Mouse (Mus musculus) right cerebral cortex, postnatal 14 days (tissue): ENCODE results near the gene Gusb.
A peak's percentile ranks its signal among the peaks of the same experiment; 100 is the strongest.

Experiments used
- DNase-seq: peaks from one replicate; pipeline ENCODE4 v3.0.0; 2022

Gusb gene

GRCm38 (mm10) chr5:130023767-130024539 lies 21.1 kb upstream of the Gusb start:
- DNase-seq = peak; percentile 67

DNA sequence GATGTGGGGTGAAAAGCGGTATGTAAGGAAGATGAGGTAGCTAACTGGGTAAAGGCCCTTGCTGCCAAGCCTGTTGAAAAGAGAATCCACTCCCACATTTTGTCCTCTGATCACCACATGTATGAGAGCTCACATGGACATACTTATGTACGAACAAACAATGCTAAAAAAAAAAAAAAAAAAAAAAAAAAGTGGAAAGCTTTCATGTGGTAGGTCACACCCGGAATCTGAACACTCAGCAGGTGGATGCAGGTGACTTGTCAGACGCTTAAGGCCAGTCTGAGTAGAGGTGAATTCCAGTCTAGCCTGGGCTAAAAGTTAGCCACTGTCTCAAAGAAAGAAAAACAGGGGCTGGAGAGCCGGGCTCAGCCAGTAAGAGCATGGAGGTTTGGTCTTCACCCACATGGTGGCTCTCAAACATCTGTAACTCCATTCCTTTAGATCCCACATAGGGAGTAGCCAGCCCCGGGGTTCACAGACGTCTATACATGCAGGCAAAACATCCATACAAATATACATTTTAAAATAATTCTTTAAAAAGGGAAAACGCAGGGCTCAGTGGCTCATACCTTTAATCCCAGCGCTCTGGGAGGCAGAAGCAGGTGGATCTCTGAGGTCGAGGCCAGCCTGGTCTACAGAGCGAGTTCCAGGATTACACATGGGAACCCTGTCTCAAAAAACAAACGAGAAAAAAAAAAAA lies 20.4 kb upstream of the Gusb start:
- no peak for DNase-seq

GRCm38 (mm10) chr5:130022366-130022765 lies 19.5 kb upstream of the Gusb start:
- no peak for DNase-seq

GRCm38 (mm10) chr5:130021361-130021966 lies 18.6 kb upstream of the Gusb start:
- no peak for DNase-seq

DNA sequence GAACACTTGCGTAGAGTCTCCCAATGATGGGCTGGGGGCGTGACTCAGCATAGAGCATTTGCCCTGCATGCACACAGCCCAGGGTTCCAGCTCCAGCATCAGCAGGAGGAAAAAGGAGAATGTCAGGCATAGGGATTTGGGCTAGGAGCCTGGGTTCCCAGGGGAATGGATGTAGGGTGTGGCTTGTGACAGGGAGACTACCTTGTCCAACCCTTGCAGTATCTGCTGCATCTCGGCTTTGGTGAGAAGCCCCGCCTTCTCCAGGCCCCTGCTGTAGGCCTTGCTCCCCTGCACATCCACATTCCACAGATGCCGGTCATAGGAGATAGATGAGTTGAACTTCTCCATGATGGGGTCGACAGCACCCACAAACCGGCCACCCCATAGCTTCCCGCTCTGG lies 16.6 kb upstream of the Gusb start:
- no peak for DNase-seq

DNA sequence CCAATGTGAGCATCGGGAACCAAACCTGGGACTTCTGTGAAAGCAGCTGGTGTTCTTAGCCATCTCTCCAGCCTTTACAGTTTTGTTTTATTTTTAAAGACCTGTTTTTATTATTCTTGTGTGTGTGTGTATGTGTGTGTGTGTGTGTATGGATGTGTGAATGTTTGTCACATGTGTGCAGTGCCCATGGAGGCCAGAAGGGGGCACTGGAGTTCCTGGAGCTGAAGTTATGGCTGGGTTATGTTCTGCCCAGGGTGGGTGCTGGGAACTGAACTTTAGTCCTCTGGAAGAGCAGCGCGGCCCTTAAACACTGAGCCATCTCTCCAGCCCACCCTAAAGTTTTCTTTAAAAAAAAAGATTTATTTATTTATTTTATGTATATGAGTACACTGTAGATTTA lies 12.3 kb upstream of the Gusb start:
- DNase-seq = no peak

DNA sequence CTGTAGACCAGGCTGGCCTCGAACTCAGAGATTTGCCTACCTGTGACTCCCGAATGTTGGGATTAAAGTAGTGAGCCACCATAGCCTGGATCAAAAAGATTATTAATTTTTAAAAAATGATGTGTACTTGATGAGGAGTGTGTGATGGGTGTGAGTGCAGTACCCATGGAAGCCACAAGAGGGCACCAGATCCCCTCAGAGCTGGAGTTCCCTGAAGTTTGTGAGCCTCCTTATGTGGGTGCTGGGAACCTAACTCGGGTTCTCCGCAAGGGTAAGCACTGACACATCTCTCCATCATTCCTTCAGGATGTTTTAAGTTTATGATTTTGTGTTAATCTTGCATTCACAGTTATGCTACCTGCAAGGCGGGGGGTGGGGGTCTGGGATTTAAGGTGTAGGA lies 8.1 kb upstream of the Gusb start:
- DNase-seq = no peak

DNA sequence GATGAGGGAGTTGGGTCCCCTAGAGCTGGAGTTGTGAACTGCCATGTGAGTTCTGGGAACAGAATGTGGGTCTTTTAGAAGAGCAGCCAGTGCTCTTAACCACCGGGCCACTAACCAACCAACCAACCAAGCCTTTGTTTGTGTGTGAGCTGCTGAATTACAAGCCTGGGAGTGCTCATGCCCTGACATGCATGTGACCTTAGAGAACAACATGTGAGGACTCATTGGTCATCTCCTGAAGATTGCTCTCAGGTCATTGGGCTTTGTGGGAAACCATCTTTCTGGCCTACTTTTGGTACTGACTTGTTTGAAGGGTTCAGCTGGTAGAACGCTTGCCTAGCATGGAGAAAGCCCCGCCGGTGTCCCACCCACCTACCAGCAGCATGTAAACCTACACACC lies 6.9 kb upstream of the Gusb start:
- DNase-seq = no peak

DNA sequence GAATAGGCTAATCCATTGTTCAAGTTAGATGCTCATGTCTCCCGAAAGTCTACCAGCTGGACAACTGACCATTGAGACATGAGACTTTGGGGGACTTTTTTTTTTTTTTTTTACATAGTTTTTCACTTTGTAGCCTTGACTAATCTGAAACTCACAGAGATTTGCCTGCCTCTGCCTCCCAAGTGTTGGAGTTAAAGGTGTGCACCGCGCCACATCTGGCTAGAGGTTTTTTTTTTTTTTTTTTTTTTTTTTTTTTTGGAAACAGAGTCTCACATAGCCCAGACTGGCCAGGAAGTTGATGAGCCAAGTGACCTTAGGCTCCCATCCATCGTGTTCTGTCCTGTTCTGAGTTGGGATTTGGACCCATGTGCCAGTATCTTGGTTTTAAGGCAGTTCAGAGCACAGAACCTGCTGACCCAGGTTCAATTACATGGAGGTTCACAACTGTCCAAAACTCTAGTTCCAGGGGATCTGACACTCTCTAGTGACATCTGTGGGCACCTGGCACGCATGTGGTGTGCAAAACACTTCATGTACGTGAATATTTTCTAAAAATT lies 5.3 kb upstream of the Gusb start:
- DNase-seq = no peak

- DNase-seq = no peak
Observed at GRCm38 (mm10) chr5:130007344-130007743, 4.5 kb upstream of the Gusb start.

- no peak for DNase-seq
Observed at GRCm38 (mm10) chr5:130003229-130003628, 380 bp upstream of the Gusb start.

DNA sequence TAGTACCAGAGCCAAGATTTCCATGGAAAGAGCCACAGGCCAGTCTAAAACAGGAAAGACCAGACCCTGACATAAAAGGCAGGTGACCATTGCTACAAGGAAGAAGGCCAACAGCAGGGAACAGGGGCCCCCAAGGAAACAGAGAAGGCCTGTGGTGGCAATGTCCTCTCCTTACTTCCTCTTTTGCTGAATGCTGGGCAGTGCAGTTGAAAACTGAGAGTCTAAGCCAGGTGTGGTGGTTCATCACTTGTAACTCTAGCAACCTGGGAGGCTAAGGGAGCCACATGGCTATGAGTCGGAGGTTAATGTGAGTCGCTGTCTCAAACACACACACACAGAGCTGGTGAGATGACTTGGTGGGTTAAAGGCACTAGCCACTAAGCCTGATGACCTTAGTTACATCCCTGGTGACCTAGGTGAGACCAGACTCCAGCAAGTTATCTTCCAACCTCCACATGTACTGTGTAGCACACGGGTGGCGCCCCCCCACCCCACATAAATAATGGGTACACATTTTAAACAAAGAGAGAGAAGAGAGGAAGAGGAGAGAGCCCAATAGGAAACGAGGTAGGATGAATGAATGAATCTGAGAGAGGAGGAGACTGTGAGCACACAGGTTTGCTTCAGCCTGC lies 1.4 kb downstream of the Gusb start:
- DNase-seq = no peak

- DNase-seq = no peak
Observed at GRCm38 (mm10) chr5:130000735-130001134, 2.1 kb downstream of the Gusb start.

DNA sequence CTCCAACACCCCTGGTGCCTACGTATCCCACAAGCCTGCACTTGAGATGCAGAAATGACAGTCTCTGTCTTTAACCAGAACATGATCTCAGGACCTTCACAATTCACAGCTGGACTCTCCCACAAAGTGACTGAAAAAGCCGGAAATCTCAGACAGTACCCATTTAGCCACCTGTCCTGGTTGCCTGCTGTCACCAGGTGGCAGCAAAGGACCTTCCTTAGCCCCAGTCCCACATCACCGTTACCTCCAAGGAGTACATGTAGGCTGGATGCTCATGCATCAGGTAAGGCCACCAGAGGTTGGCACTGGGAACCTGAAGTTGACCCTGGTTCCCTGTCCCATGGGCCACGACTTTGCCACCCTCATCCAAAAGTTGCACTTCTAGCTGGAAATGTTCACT lies 3.8 kb downstream of the Gusb start:
- peak; percentile 56 for DNase-seq

- DNase-seq = no peak
Observed at GRCm38 (mm10) chr5:129997700-129998099, 5.1 kb downstream of the Gusb start.

GRCm38 (mm10) chr5:129994989-129995388 lies 7.9 kb downstream of the Gusb start:
- DNase-seq = no peak

GRCm38 (mm10) chr5:129993374-129993773 lies 9.5 kb downstream of the Gusb start:
- DNase-seq = no peak

DNA sequence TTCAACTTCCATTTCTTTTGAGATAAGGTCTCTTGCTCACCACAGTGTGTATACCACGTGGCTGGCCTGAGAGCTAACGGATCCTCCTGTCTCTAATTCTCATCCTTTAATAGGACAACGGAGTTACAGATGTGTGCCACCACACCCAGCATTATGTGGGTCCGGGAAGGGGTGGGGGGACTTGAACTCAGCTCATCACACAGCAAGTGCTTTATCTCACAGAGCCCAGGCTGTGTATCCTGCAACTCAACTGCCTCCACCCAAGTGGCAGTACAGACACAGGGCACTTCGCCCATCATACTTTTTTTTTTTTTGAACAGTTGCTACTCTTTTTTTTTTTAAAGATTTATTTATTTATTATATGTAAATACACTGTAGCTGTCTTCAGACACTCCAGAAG lies 11.0 kb downstream of the Gusb start:
- no peak for DNase-seq

DNA sequence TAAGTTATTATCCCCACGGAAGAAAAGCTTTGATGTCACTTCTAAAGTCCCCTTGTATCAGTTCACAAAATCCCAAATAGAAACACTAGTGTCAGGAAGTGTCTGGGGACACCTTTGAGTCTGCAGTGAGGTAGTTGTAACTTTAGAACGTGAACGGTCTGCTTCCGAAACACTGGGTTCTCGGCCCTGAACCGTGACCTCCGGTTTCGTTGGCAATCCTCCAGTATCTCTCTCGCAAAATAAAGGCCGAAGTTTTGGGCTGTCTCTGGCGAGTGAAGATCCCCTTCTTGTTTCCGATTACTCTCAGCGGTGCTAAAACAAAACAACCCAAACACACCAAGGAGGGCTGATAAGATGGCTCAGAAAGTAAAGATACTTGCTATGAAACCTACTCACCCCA lies 13.5 kb downstream of the Gusb start:
- no peak for DNase-seq

DNA sequence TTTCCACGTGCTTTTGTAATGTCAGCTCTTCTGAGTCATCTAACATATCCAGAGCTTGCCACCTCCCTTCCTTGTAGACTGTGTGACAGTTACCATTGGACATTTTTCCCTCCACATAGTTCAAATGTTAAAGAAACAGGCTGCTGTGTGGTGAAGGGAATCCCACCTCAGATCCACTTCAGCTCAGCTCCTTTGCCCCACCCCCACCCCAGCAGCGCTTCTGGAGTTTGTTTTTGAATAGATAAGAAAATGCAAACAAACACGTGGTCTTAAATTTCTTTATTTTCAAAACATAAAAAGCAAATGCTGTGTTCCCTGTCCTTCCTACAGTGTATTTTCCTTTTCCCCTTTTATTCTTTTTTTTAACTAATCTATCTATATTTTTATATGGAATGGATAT lies 22.6 kb downstream of the Gusb start:
- no peak for DNase-seq

- DNase-seq = no peak
Observed at GRCm38 (mm10) chr5:129978608-129979007, 24.2 kb downstream of the Gusb start.

DNA sequence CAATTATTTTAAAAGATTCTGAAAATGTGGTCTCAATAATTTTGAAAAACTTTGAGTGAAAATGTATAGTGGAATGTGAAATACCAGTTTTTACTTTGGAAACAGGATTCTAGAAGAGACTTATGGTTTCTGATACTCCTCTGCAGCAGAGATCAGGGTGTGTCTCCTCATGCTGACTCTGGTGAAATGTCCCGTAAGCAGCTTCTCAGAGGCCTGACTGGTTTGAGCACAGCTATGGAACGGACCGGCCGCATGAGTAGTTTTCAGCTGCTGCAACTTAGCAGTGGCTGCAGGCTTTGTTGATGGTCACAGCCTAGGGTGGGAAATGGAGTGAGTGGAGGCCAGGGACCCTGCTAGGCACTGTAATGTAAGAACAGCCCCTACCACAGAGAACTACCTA lies 25.1 kb downstream of the Gusb start:
- DNase-seq = no peak

- DNase-seq = no peak
Observed at GRCm38 (mm10) chr5:129974866-129975311, 28.0 kb downstream of the Gusb start.
